Mouse (Mus musculus): ENCODE results near the gene Soga1. TPM values are rescaled to one million over a fixed set of nuclear protein-coding genes. Genes with fewer than 3 reads are reported as not detected.

Soga1 gene
- polyA plus RNA-seq, 1 experiment, result 4.6 TPM

DNA sequence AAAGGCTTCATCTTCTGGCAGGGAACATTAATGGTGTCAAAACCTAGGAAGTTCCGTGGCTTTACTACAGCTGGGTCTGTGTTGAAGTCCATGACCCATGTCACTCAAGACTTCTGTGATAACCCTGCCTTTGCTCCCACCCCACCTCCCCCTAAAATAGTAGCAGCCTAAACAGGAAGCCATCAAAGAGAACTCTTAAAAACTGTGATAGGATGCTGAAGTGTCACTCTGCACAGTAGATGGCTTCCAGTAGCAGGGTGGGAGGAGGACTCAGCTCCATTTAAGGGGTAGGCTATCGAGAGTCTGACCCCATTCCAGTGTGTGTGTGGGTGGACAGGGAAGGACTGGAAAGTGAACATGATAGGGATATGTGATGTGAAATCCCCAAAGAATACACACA, 104.1 kb downstream of the Soga1 start:
- H3K27ac ChIP-seq (ENCODE audit: insufficient read depth, low read depth, low read length), result no peak overlapping the region
- 64% methylated on average over 2 of the region's 2 CpGs for WGBS

DNA sequence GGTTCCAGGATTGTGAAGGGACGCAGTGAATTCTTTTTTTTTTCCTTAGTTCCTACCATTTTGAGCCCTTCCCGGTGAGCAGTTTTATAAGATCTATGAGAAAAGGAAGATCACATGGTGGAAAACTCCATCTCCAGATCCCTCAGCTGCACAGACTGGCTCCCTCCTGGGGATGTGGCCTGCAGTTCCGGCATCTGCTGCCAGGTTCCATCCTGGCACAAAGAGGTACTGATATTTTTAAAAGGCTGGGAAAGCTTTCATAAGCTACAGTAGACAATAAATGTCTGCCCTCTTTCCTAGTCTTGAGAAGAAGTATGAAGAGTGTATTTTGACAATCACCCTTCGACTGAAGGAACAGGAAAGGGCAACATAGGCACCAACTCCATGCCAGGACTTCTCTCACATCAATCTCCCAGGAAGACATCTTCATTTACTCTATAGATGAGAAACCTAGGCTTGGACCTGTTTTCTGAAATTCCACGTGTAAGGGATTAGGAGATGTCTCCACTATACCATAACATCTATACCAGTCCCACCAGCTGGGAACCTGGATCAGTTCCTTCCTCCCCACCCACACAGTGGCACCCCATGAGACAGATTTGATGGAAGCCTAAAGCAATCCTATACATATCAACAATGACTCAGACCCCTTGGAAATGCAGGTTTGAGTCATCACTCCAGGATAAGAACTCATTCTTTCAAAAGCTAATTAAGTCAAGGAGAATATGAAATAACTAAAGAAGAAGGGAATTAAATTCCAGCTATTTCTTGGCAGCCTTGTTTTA, 105.5 kb downstream of the Soga1 start:
- no peak for TF ChIP-seq POLR2A (IDR thresholded peaks at IDR 0.05; ENCODE audit: low read depth, low read length)
- no peak for TF ChIP-seq CTCF (IDR thresholded peaks at IDR 0.05; ENCODE audit: extremely low read depth, insufficient read length, insufficient replicate concordance, low read depth, low read length)
- no peak overlapping the region for H3K27ac ChIP-seq (ENCODE audit: insufficient read depth, low read depth, low read length)
- H3K4me1 ChIP-seq (ENCODE audit: control insufficient read depth, insufficient read depth, insufficient read length, low read length), result no peaks in the 10 kb centered on the region; the same call in 1 of the 2 replicates
- no peaks in the 10 kb centered on the region for H3K27me3 ChIP-seq (ENCODE audit: control insufficient read depth, insufficient read depth, low read length)
- no peak overlapping the region for H3K4me3 ChIP-seq (ENCODE audit: low read depth, low read length)
- 85% methylated on average over 5 of the region's 5 CpGs for WGBS
- H3K36me3 ChIP-seq (ENCODE audit: control insufficient read depth, insufficient read depth, low read length), result peaks cover 7% of the 10 kb centered on the region; the same call in 1 of the 2 replicates

More for the DNA sequence above, 104.1 kb downstream of the Soga1 start:
- H3K4me3 ChIP-seq (ENCODE audit: low read depth, low read length), result no peak overlapping the region
- H3K4me1 ChIP-seq (ENCODE audit: control insufficient read depth, insufficient read depth, insufficient read length, low read length), result no peaks in the 10 kb centered on the region
- TF ChIP-seq CTCF (IDR thresholded peaks at IDR 0.05; ENCODE audit: extremely low read depth, insufficient read length, insufficient replicate concordance, low read depth, low read length), result no peak
- no peak for TF ChIP-seq POLR2A (IDR thresholded peaks at IDR 0.05; ENCODE audit: low read depth, low read length)
- peaks cover 5% of the 10 kb centered on the region; the same call in 1 of the 2 replicates for H3K36me3 ChIP-seq (ENCODE audit: control insufficient read depth, insufficient read depth, low read length)
- no peaks in the 10 kb centered on the region for H3K27me3 ChIP-seq (ENCODE audit: control insufficient read depth, insufficient read depth, low read length)

DNA sequence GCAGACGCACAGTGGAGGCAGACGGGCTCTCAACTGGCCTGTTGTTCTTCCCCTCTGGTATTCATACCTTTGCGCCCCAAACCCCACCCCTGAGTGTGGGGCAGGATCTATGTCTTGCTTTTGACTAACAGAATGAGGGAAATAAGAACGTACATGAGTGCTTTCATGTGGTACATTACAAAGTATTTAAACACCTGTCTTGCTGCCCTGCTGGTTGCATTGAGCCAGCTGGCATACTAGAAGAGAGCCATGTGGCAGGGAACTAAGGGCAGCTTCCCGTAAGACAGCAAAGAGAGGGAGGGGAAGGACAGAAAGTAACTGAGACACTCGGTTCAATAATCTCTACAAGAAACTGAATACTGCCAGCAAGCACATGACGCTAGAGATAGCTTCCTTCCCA, 108.8 kb downstream of the Soga1 start:
- peaks cover 3% of the 10 kb centered on the region; the same call in 1 of the 2 replicates for H3K4me1 ChIP-seq (ENCODE audit: control insufficient read depth, insufficient read depth, insufficient read length, low read length)
- no peak overlapping the region for H3K4me3 ChIP-seq (ENCODE audit: low read depth, low read length)

DNA sequence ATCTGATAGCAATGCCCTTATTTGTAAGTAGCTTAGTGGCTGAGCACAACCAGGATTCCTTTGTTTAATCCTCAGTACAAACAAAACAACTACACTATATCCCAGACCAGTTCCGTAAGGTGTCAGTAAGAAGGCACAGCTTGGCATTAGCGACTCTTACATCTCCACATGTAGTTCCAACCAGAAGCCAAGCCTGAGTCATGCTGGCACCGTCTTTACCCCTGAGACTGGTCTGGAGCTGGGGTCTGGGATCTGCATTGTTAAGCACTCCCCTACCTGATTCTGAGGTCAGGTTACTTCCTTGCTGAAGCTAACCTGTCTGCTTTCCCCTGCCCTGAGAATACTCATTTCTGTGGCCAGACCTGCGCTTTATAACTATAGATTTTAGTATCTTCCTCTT, 110.6 kb downstream of the Soga1 start:
- TF ChIP-seq POLR2A (IDR thresholded peaks at IDR 0.05; ENCODE audit: low read depth, low read length) (no peak), CTCF (IDR thresholded peaks at IDR 0.05; ENCODE audit: extremely low read depth, insufficient read length, insufficient replicate concordance, low read depth, low read length) (no peak)
- 86% methylated on average over 4 of the region's 4 CpGs for WGBS
- Histone ChIP-seq H3K27ac (ENCODE audit: insufficient read depth, low read depth, low read length) (no peak overlapping the region), H3K4me3 (ENCODE audit: low read depth, low read length) (no peak overlapping the region), H3K36me3 (ENCODE audit: control insufficient read depth, insufficient read depth, low read length) (peaks cover 9% of the 10 kb centered on the region), H3K4me1 (ENCODE audit: control insufficient read depth, insufficient read depth, insufficient read length, low read length) (peaks cover 3% of the 10 kb centered on the region; the same call in 1 of the 2 replicates), H3K27me3 (ENCODE audit: control insufficient read depth, insufficient read depth, low read length) (no peaks in the 10 kb centered on the region)

More for the DNA sequence above, 108.8 kb downstream of the Soga1 start:
- TF ChIP-seq CTCF (IDR thresholded peaks at IDR 0.05; ENCODE audit: extremely low read depth, insufficient read length, insufficient replicate concordance, low read depth, low read length) (no peak), POLR2A (IDR thresholded peaks at IDR 0.05; ENCODE audit: low read depth, low read length) (no peak)
- 70% methylated on average over 7 of the region's 7 CpGs for WGBS
- Histone ChIP-seq H3K27me3 (ENCODE audit: control insufficient read depth, insufficient read depth, low read length) (no peaks in the 10 kb centered on the region), H3K36me3 (ENCODE audit: control insufficient read depth, insufficient read depth, low read length) (peaks cover 6% of the 10 kb centered on the region), H3K27ac (ENCODE audit: insufficient read depth, low read depth, low read length) (no peak overlapping the region)

DNA sequence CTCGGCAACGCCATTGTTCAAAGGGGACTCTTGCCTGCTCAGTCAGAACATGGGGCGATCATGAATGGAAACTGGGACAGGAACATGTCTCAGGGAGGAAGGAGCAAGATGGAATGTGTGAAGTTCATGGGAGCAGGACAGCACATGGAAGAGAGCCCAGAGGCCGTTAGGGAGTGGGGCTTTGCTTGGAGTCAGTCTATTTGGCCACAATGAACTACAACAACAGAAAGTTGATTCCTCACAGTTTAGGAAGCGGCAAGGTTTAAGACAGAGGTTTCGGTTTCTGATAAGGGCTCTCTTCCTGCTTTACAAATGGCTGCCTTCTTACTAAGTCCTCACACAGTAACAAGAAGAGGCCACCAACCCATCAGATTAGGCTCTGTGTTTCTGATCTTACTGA, 111.7 kb downstream of the Soga1 start:
- Histone ChIP-seq H3K27me3 (ENCODE audit: control insufficient read depth, insufficient read depth, low read length) (no peaks in the 10 kb centered on the region), H3K27ac (ENCODE audit: insufficient read depth, low read depth, low read length) (peak overlapping the region; percentile 31; the same call in 1 of the 2 replicates), H3K4me3 (ENCODE audit: low read depth, low read length) (no peak overlapping the region), H3K36me3 (ENCODE audit: control insufficient read depth, insufficient read depth, low read length) (peaks cover 9% of the 10 kb centered on the region), H3K4me1 (ENCODE audit: control insufficient read depth, insufficient read depth, insufficient read length, low read length) (peaks cover 3% of the 10 kb centered on the region; the same call in 1 of the 2 replicates)
- WGBS, result 75% methylated on average over 6 of the region's 6 CpGs
- no peak for TF ChIP-seq CTCF (IDR thresholded peaks at IDR 0.05; ENCODE audit: extremely low read depth, insufficient read length, insufficient replicate concordance, low read depth, low read length)
- TF ChIP-seq POLR2A (IDR thresholded peaks at IDR 0.05; ENCODE audit: low read depth, low read length), result no peak

Other genes starting within 250 kb of the Soga1 start
- gene Tgif2, start 239.2 kb downstream of the Soga1 start, polyA plus RNA-seq (2012; rRNA removed), result 1.5 and 2.0 TPM in 2 replicates
- 0.37 and 0.42 TPM in 2 replicates for gene 4930518I15Rik, start 221.3 kb downstream of the Soga1 start, polyA plus RNA-seq (2012; rRNA removed)
- 105 and 148 TPM in 2 replicates for gene Rab5if, start 216.1 kb downstream of the Soga1 start, polyA plus RNA-seq (2012; rRNA removed)
- 1.2 and 2.0 TPM in 2 replicates for gene Sla2, start 192.1 kb downstream of the Soga1 start, polyA plus RNA-seq (2012; rRNA removed)
- gene Ndrg3, start 87.2 kb downstream of the Soga1 start, polyA plus RNA-seq (2012; rRNA removed), result 23.2 and 41.0 TPM in 2 replicates
- gene Dsn1, start 72.1 kb downstream of the Soga1 start, polyA plus RNA-seq (2012; rRNA removed), result 0.70 and 1.1 TPM in 2 replicates
- 8.8 and 12.4 TPM in 2 replicates for gene Tldc2, start 7.8 kb upstream of the Soga1 start, polyA plus RNA-seq (2012; rRNA removed)
- gene Samhd1, start 56.0 kb upstream of the Soga1 start, polyA plus RNA-seq (2012; rRNA removed), result 18.9 and 47.7 TPM in 2 replicates
- gene Rbl1, start 125.3 kb upstream of the Soga1 start, polyA plus RNA-seq (2012; rRNA removed), result 1.7 and 5.2 TPM in 2 replicates
- gene Rpn2, start 199.8 kb upstream of the Soga1 start, polyA plus RNA-seq (2012; rRNA removed), result 85.3 and 141 TPM in 2 replicates
- gene Mroh8, start 200.3 kb upstream of the Soga1 start, polyA plus RNA-seq (2012; rRNA removed), result 0.16 and 0.17 TPM in 2 replicates

Data from small intestine, adult 2 months (tissue).